Mouse (Mus musculus) bone marrow, adult 2 months (tissue): ENCODE measurements around the gene Ctss.

Experiments used
- CTCF ChIP-seq: fragments of 200-500 bp; IDR thresholded peaks from 2 replicates; pipeline ENCODE4 v1.5.1; 2011; ENCODE audit warnings: low read length, control low read depth; ENCODE audit not compliant: control insufficient read depth, insufficient read depth
- POLR2A ChIP-seq: fragments of 200-500 bp; IDR thresholded peaks from 2 replicates; pipeline ENCODE4 v1.6.1; 2011; ENCODE audit warnings: low read depth, mild to moderate bottlenecking, control low read depth, low read length, borderline replicate concordance; ENCODE audit not compliant: control insufficient read depth

GRCm38 (mm10) chr3:95490238-95490637, 36.3 kb upstream of the Ctss start:
- TF ChIP-seq CTCF (no peak), POLR2A (no peak)
